Mouse (Mus musculus) kidney, adult 2 months (tissue): ENCODE measurements around the gene Arhgap20.

Experiments
- CTCF ChIP-seq: fragments of 200-500 bp; conservative IDR thresholded peaks from 2 replicates; pipeline ENCODE4 v1.5.1; 2011; ENCODE audit warnings: low read depth, mild to moderate bottlenecking, control low read depth, low read length, moderate library complexity, mixed read lengths; ENCODE audit not compliant: insufficient read depth, insufficient read length
- POLR2A ChIP-seq: fragments of 200-500 bp; IDR thresholded peaks from one replicate; pipeline ENCODE4 v1.6.1; 2011; ENCODE audit warnings: low read depth, low read length, control low read depth

DNA sequence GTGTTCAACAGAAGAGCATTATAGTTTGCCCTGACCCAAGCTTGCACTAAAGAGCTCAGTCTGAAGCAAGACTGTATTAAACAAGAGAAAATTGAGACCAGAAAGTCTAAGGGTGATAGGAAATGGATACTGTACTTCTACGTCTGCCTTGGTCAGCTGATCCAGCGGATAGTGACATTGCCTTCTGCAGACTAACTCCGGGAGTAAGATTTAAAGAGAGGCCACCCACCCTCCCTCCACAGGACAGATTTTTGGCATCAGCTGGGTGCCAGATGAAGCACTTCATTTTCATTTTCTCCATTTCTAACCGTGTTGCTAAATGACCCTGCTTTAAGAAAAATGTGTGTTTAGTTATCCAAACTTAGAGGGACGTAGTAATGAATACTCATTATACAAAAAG lies 67.2 kb downstream of the Arhgap20 start:
- TF ChIP-seq CTCF = no peak
- TF ChIP-seq POLR2A = no peak
